Mouse (Mus musculus) stomach, embryonic 16.5 days (tissue): ENCODE measurements around the gene Cltrn. TPM values are rescaled to one million over a fixed set of nuclear protein-coding genes. Genes with fewer than 3 reads are reported as not detected.

ENCODE experiments used
- ATAC-seq: fragments of 200-750 bp; cut with Nextera tagmentation; 2 replicates; pipeline ENCODE4 v1.8.0; 2017; ENCODE audit warnings: moderate number of reproducible peaks, moderate TSS enrichment; ENCODE audit not compliant: insufficient read depth, low FRiP score
- H3K27ac ChIP-seq: fragments of 300-500 bp; sonication (generic); 2 replicates; pipeline ENCODE4 v1.5.1; 2014; ENCODE audit warnings: low read length
- H3K27me3 ChIP-seq: fragments of 300-500 bp; sonication (generic); 2 replicates; pipeline ENCODE4 v1.6.1; 2014; ENCODE audit warnings: low read length, control low read depth, mixed read lengths; ENCODE audit not compliant: control insufficient read depth, insufficient read depth
- H3K36me3 ChIP-seq: fragments of 300-500 bp; sonication (generic); 2 replicates; pipeline ENCODE4 v1.6.1; 2014; ENCODE audit warnings: low read length; ENCODE audit not compliant: control insufficient read depth, insufficient read depth
- H3K4me1 ChIP-seq: fragments of 300-500 bp; sonication (generic); 2 replicates; pipeline ENCODE4 v1.6.1; 2014; ENCODE audit warnings: low read length, control low read depth, mixed read lengths; ENCODE audit not compliant: control insufficient read depth, insufficient read depth
- H3K4me2 ChIP-seq: fragments of 300-500 bp; sonication (generic); 2 replicates; pipeline ENCODE4 v1.6.1; 2014; ENCODE audit warnings: low read depth, low read length, mixed read lengths
- H3K4me3 ChIP-seq: fragments of 300-500 bp; sonication (generic); replicated peaks from 2 replicates; pipeline ENCODE4 v1.5.1; 2014; ENCODE audit warnings: mild to moderate bottlenecking, low read length
- H3K9ac ChIP-seq: fragments of 300-500 bp; sonication (generic); 2 replicates; pipeline ENCODE4 v1.6.1; 2014; ENCODE audit warnings: low read length
- H3K9me3 ChIP-seq: fragments of 300-500 bp; sonication (generic); replicated peaks from 2 replicates; pipeline ENCODE4 v1.6.1; 2016; ENCODE audit warnings: low read length, control low read depth; ENCODE audit not compliant: control insufficient read depth
- WGBS: fragments of 180-500 bp; shearing (Covaris S2); extraction: QIAGEN DNeasy Blood & Tissue Kit; methylation state at CpG from one replicate; pipeline ENCODE4 v1.1.7; 2014; 5-methylcytosine and 5-hydroxymethylcytosine counted together
- polyA plus RNA-seq: library from polyadenylated mRNA; unstranded; fragments of >200 nt; fragmentation: Nextera tagmentation; extraction: Ambion mirVana; gene quantifications from 2 replicates; pipeline ENCODE4 v1.2.1, GENCODE M21; 2015

Gene Cltrn
- polyA plus RNA-seq, 1 experiment from 2014 or later: 7.2 TPM

- no peaks in the 10 kb centered on the region for H3K36me3 ChIP-seq
- no peak overlapping the region for H3K4me2 ChIP-seq
- H3K27me3 ChIP-seq: no peaks in the 10 kb centered on the region
- WGBS: 80% methylated on average over 5 of the region's 5 CpGs
- no peak overlapping the region for H3K9ac ChIP-seq
- H3K9me3 ChIP-seq: no peaks in the 10 kb centered on the region
- no peak overlapping the region for H3K27ac ChIP-seq
- ATAC-seq: no peak
- no peaks in the 10 kb centered on the region for H3K4me1 ChIP-seq
- no peak overlapping the region for H3K4me3 ChIP-seq
These were observed 66.0 kb downstream of the Cltrn start for GRCm38 (mm10) chrX:164154594-164154993.

- WGBS: 85% methylated on average over 1 of the region's 1 CpGs
These were observed 76.1 kb downstream of the Cltrn start for GRCm38 (mm10) chrX:164164681-164165080.

More at GRCm38 (mm10) chrX:164164681-164165080, 76.1 kb downstream of the Cltrn start:
- H3K4me1 ChIP-seq: no peaks in the 10 kb centered on the region
- H3K27ac ChIP-seq: no peak overlapping the region
- no peaks in the 10 kb centered on the region; the same call in 1 of the 2 replicates for H3K27me3 ChIP-seq
- H3K9ac ChIP-seq: no peak overlapping the region
- H3K4me3 ChIP-seq: no peak overlapping the region
- H3K36me3 ChIP-seq: no peaks in the 10 kb centered on the region
- H3K9me3 ChIP-seq: no peaks in the 10 kb centered on the region
- H3K4me2 ChIP-seq: no peak overlapping the region
- no peak for ATAC-seq

Other genes with a start within 250 kb of the Cltrn start
- gene Ap1s2, start 179.8 kb upstream of the Cltrn start, polyA plus RNA-seq: 23.3 and 24.1 TPM in 2 replicates
- gene Zrsr2, start 130.2 kb upstream of the Cltrn start, polyA plus RNA-seq: 42.8 and 49.3 TPM in 2 replicates
- gene Car5b, start 60.8 kb upstream of the Cltrn start, polyA plus RNA-seq: 3.0 TPM in 2 replicates
- 13.6 and 19.0 TPM in 2 replicates for gene Siah1b, start 12.3 kb upstream of the Cltrn start, polyA plus RNA-seq
- 16.1 and 18.6 TPM in 2 replicates for gene Ace2, start 50.5 kb downstream of the Cltrn start, polyA plus RNA-seq
- 0.70 and 0.89 TPM in 2 replicates for gene Bmx, start 169.4 kb downstream of the Cltrn start, polyA plus RNA-seq
- gene Pir, start 180.5 kb downstream of the Cltrn start, polyA plus RNA-seq: 10.5 and 10.9 TPM in 2 replicates